Mouse (Mus musculus): ENCODE measurements around the gene Pgls.

Gene Pgls

GRCm38 (mm10) chr8:71639318-71639717, 47.3 kb downstream of the Pgls start:
- no peak for DNase-seq

- DNase-seq = no peak
Measured at GRCm38 (mm10) chr8:71645510-71645909, 53.5 kb downstream of the Pgls start.

Measured in thymus, postnatal 36 days (tissue).